Mouse (Mus musculus) cerebellum, adult 11-12 months (tissue): ENCODE measurements around the gene Hnrnpab.
"Not testable (repeated sequence)": the region's sequence is repeated elsewhere in the genome, so short reads cannot be mapped to it uniquely, and the experiment has no call there.

ENCODE experiments used
- DNase-seq: peaks from one replicate; pipeline ENCODE4 v3.0.0; 2022

Hnrnpab gene

DNA sequence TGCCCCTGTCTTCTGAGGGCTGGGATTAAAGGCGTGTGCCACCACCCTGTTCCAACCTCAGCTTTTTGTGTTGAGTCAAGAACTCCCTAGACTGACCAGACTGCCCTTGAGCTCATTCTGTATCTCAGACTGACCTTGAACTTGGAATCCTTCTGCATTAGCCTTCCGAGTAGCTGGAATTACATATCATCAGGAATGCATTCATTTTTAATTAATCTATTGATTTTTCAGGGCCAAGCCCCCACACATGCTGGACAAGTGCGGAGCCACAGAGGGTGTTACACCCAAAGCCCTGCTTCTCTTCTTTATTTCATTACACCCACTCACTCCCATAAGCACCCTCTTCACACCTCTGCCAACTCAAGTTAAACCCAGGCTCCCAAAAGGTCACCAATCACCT, 27.1 kb upstream of the Hnrnpab start:
- DNase-seq, result no peak

- DNase-seq, result not testable (repeated sequence)
Observed at GRCm38 (mm10) chr11:51633200-51633599, 26.6 kb upstream of the Hnrnpab start.

- DNase-seq, result no peak
Observed at GRCm38 (mm10) chr11:51632130-51632753, 25.6 kb upstream of the Hnrnpab start.

- no peak for DNase-seq
Observed at GRCm38 (mm10) chr11:51629651-51630314, 23.1 kb upstream of the Hnrnpab start.

GRCm38 (mm10) chr11:51627907-51628306, 21.3 kb upstream of the Hnrnpab start:
- DNase-seq, result no peak

- peak; percentile 63 for DNase-seq
Observed at GRCm38 (mm10) chr11:51627425-51627824, 20.8 kb upstream of the Hnrnpab start.

DNA sequence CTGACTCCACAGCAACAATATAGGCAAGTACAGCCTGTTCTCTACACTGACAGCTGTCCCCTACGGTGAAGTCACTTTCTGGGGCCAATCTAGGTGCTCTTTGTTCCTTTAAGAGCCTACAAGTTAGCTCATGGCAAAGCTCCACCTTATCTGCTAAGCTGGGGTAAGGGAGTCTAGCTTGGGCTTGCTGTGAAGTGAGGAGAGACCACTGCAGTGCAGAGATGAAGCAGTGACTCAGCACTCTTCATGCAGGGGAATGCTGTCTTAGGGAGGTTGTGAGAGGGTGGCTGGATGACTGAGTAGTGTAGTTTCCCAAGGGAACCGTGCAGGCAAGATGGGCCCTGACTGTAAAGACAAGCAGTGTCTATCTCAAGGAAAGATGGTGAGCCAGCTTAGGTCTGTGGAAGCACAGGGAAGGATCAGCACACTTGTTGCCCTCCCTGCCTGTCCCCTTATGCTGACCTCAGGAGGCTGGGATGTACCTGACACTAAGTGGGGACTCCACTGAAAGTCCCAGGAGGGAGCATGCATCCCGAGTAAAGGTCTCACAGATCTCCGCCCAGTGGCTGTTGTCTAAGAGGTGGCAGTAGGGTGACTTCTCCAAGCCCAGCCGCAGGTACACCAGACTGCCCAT, 18.7 kb upstream of the Hnrnpab start:
- DNase-seq, result no peak

- DNase-seq, result no peak
Observed at GRCm38 (mm10) chr11:51622971-51623491, 16.4 kb upstream of the Hnrnpab start.

DNA sequence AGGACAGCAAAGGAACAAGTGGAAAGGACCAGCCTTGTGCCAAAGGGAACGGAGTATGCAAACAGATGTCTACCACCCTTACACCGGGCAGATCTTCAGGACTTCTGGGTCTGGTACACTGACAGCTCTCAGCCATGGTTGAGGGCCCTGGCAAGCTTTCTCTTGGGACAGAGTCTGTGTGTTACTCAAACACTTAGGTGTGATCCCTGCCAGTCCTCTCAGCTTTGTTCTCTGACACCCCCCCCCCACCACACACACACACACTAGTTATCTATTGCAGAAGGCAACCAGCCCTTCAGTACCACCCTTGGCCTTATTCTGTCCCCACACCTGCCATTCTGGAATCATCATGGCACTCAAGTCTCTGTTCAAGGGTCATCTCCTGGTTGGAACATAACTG, 15.1 kb upstream of the Hnrnpab start:
- no peak for DNase-seq

- no peak for DNase-seq
Observed at GRCm38 (mm10) chr11:51620084-51620483, 13.4 kb upstream of the Hnrnpab start.

DNA sequence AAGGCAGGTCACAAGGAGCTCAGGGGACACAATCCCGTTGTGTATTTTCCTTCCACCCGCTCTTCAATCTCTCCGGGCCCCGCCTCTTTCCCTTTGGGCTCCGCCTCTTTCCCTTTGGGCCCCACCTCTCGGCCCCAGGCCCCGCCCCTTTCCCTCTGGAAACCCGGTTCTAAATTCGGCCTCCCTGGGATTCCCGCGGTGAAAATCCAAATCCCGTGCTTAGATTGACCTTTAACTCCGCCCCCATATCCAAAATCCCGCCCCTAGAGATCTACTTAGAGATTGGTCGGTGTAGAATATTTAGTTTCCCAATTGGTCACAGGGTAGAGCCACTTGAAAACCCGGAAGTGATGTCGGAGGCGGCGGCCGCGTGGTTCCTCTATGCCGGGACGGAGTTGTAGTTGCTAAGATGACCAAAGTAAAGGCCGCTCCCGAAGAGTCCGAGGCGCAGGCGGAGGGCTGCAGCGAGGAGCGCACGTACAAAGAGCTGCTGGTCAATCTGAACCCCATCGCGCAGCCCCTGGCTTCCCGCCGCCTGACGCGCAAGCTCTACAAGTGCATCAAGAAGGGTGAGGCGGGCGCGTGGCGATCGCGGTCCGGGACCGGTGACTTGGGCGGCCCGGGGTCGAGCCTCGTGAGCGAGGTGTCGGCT, 12.9 kb upstream of the Hnrnpab start, which contains the start of gene Nhp2:
Gene Nhp2, plus strand, starts transcription at position 327 of the 652 bp plus-strand sequence.
- peak; percentile 95 for DNase-seq

DNA sequence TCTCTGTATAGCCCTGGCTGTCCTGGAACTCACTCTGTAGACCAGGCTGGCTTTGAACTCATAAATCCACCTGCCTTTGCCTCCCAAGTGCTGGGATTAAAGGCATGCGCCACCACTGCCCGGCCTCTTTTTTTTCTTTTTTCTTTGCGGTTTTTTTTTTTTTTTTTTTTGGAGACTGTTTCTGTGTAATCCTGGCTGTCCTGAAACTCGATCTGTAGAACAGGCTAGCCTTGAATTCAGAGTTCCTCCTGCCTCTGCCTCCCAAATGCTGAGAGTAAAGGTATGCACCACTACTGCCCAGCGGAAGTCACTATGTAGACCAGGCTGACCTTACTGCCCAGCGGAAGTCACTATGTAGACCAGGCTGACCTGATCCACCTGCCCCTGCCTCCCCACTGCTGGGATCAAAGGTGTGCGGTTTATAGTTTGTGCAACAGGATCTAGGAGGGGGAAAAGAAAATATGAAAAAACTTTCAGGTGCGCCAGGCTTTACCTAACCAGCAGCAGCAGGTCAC, 12.3 kb upstream of the Hnrnpab start:
- no peak for DNase-seq

DNA sequence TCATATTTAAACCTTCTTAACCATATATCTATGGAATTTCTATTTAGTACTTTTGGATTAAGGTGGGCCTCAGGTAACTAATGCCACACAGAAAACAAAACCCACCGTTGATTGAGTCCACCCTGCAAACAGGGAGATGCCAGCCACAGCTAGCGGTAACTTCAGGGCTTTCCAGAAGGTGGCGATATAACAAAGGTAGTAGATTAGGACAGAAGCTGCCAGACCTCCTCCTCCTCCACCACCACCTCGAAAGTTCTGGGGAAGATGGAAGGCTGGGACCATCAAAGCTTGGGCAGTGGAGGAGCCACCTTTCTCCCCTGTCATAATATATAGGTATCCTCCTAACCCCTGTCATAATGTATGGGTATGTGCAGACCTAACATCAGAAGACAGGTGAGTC, 11.0 kb upstream of the Hnrnpab start:
- peak; percentile 65 for DNase-seq

DNA sequence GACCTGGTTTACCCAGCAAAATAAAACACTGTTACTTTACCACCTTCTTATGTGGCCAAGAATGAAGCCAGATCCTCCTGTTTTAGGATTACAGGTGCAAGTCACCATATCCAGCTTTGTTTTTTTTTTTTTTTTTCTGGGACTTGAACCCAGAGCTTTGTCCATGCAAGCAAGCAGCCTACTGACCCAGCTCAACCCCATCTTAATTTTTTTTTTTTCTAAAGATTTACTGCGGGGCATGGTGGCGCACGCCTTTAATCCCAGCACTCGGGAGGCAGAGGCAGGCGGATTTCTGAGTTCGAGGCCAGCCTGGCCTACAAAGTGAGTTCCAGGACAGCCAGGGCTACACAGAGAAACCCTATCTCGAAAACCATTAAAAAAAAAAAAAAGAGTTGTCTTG, 9.5 kb upstream of the Hnrnpab start:
- DNase-seq, result not testable (repeated sequence)

- peak; percentile 31 for DNase-seq
Observed at GRCm38 (mm10) chr11:51615601-51616000, 9.0 kb upstream of the Hnrnpab start.

DNA sequence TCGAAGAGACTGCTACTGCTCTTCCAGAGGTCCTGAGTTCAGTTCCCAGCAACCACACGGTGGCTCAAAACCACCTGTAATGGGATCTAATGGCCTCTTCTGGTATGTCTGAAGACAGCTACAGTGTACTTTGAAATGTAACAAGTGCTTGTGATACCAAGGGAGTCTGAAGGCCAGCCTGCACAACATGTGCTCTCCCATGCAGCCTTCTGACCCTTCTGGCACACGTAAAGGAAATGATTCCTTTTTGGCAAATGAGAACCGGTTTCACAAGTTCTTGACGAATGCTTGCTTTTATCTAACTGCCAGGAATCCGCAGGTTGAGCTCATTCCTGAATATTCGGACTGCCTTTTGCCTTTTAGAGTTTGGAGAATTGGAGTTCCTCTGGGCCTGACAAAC, 8.5 kb upstream of the Hnrnpab start:
- no peak for DNase-seq

DNA sequence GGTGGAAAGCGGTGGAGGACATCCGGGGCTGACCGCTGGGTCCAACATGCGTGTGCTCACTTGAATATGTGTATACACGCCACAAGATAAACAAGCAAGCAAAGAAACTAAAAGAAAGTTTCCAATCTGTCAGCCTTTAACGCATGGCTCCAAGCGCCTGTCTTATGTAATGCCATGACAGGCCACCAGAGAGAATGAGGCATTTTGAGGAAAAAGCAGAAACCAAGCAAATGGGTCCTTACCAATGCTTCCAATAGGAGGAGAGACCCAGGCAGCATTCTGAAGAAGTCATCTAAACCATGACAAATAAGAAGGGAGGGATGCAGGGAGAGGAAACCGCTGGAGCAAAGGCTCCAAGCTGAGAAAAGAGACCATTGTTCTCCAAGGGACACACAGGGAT, 7.6 kb upstream of the Hnrnpab start:
- no peak for DNase-seq

- DNase-seq, result not testable (repeated sequence)
Observed at GRCm38 (mm10) chr11:51609940-51610339, 3.3 kb upstream of the Hnrnpab start.

GRCm38 (mm10) chr11:51609266-51609909, 2.7 kb upstream of the Hnrnpab start:
- no peak for DNase-seq

DNA sequence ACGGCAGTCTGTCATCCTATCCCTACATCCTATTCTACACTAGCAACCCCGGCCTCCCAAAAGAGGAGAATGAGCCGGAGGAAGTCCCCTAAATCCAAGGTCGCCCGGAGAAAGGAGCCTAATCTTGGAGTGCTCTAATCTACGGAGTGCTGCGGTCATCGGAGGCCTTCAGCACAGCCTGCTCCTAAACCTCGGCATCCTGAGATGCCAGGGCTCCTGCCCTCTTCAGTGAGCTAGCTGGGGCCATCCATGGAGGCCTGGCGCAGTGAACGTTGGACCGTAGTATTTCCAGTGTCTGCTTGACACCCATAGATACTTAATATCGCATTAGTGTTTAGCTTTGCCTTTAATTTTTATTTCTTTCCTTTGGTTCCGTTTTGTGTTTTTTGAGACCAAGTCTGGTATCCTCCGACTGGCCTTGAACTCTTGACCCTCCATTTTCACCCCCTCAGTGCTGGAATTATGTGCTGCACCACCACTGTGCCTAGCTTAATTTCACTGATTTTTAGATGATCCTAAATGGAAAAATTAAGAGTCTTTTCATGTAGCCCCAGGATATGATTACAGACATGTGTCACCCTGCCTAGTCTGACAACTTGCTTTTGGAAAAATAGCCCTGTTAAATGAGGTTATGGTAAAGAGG, 570 bp upstream of the Hnrnpab start:
- DNase-seq, result no peak

GRCm38 (mm10) chr11:51605602-51606446, 823 bp downstream of the Hnrnpab start:
- peak; percentile 81 for DNase-seq
